Mouse (Mus musculus) liver, adult 2 months (tissue): ENCODE results near the gene Dync1h1.

ENCODE experiments used
- CTCF ChIP-seq: fragments of 200-500 bp; IDR thresholded peaks from 2 replicates; pipeline ENCODE4 v1.5.1; 2011; ENCODE audit warnings: low read depth, low read length, control low read depth
- POLR2A ChIP-seq: fragments of 200-500 bp; IDR thresholded peaks from 2 replicates; pipeline ENCODE4 v1.6.1; 2011; ENCODE audit warnings: low read length, control low read depth; ENCODE audit not compliant: insufficient read depth; ENCODE audit errors: extremely low read depth

DNA sequence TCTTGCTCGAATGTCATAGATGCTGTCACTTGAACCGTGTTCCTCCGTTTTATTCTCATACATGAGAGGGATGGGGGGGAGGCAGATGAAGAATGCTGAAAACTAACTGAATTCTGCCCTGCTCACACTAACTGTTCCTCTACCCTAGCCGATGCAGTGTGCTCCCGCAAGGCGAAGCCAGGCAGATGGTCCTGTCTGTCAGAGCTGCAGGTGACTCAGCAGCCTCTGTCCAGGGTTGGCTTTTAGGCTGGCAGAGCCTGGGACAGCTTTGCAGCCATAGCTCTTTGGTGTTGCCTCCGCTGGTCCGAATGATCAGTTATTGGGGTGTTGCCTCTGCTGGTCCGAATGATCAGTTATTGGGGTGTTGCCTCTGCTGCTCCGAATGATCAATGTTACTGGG is 30.2 kb upstream of the Dync1h1 start:
- no peak for TF ChIP-seq CTCF
- TF ChIP-seq POLR2A: no peak
